Mouse (Mus musculus): Measurements from ENCODE around the gene Col5a2. TPM values are rescaled to one million over a fixed set of nuclear protein-coding genes. Genes with fewer than 3 reads are reported as not detected.

Gene Col5a2
- 1.6 TPM for polyA plus RNA-seq (2014; fragmentation: Illumina TruSeq; extraction: RNeasy Lipid Tissue Mini Kit (QIAGEN cat#74804); ENCODE audit: low read depth, low replicate concordance)

DNA sequence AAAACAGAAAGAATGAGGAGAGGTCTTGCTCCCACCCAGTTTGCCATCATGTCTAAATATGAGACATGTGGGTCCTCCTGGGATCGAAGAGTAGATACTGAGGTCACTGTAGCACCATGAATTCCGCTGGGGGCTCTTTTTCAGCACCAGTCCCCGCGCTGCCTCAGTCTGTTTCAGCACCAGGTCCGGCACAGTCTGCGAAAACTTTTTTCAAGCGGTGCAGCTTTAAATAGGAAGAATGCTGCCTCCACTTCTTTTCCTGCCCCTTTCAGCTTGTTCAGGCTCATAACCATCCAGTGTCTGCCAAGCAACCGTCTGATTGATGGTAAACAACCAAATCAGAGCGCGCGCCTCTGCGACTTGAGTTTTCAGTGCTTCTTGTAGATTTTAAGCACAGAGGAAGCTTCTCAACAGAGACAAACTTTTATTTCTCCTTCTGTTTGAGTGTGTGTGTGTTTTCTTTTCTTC lies at the start of gene Col5a2:
Gene Col5a2, minus strand, starts transcription at position 418 of the 468 bp plus-strand sequence.

Other genes starting within 250 kb of the Col5a2 start
- gene Col3a1, start 191.7 kb downstream of the Col5a2 start, polyA plus RNA-seq (2014; fragmentation: Illumina TruSeq; extraction: RNeasy Lipid Tissue Mini Kit (QIAGEN cat#74804); ENCODE audit: low read depth, low replicate concordance): 38.4 TPM

All from testis, adult 10 weeks (tissue).